Mouse (Mus musculus): ENCODE data around the gene Hpcal4. TPM values are rescaled to one million over a fixed set of nuclear protein-coding genes. Genes with fewer than 3 reads are reported as not detected.
A peak's percentile ranks its signal among the peaks of the same experiment; 100 is the strongest.

Hpcal4 gene
- polyA plus RNA-seq (2014; fragmentation: Nextera tagmentation; extraction: Ambion mirVana), result 0.80 and 1.7 TPM in 2 replicates

DNA sequence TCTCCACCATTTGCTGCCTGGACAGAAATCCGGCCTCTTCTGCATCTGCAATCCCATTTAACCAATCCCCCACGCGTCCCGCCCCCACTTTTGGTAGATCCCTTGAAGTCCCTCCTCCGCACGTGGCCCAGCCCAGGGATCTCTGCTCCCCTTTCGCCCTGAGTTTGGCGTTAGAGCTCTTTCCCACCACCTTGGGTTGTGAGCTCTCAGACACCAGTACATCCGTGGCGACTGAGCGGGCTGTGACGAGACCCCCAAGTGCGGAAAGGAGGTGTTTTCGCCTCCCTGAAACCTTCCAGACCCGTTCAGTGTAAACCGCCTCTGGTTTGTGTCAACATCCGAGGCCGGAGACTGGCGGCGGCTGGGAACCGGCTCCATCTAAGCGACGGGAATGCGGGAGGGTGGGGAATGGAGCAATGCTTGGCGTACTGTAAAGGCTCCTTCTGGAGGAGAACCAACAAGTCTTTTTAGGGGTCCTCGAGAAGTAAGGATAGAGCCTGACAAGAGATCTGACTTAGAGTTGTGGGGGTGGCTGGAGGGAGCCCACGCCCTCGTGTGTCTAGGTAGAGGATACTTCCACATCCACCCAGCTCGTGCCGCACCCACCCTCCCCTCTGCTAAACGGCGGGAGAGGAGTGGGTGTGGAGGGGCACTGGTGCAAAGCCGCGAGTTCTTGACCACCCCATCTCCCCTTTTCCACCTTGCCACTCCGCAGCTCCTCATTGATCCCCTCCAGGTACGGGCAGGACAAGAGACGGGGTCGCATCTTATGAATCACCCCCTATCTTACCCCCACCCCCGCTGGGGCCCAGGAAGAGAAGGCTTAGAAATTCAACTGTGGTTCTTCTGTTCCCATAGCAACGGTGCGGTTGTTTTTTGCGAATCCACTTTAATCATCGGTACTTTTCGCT, at the start of gene Hpcal4:
Gene Hpcal4 (plus strand): TSS at position 900 of the 911 bp plus-strand sequence.
- H3K36me3 ChIP-seq (ENCODE audit: control insufficient read depth, insufficient read depth, low read length), result no peaks in the 10 kb centered on the region
- H3K27me3 ChIP-seq (ENCODE audit: control insufficient read depth, insufficient read depth, low read length), result peaks cover 41% of the 10 kb centered on the region
- no peaks in the 10 kb centered on the region for H3K9me3 ChIP-seq (ENCODE audit: control insufficient read depth, low read length)
- WGBS, result under 1% methylated on average over 44 of the region's 44 CpGs
- ATAC-seq (ENCODE audit: insufficient read depth, low FRiP score, low TSS enrichment) (peak; percentile 58), DNase-seq (ENCODE audit: low spot score) (peak; percentile 42)
- peak within 1 kb of the TSS; percentile 39 for H3K4me3 ChIP-seq (ENCODE audit: low read depth, low read length)
- H3K27ac ChIP-seq (ENCODE audit: low read depth, low read length), result no peak within 1 kb of the TSS
- H3K9ac ChIP-seq (ENCODE audit: low read length), result peak within 1 kb of the TSS; percentile 44
- H3K4me2 ChIP-seq (ENCODE audit: low read depth), result peak within 1 kb of the TSS; percentile 81
- peaks cover 14% of the 10 kb centered on the region; the same call in 1 of the 2 replicates for H3K4me1 ChIP-seq (ENCODE audit: control insufficient read depth, insufficient read depth, low read length)

GRCm38 (mm10) chr4:123137551-123137950, 45.5 kb upstream of the Hpcal4 start:
- Histone ChIP-seq H3K4me1 (ENCODE audit: control insufficient read depth, insufficient read depth, low read length) (peaks cover 10% of the 10 kb centered on the region; the same call in 1 of the 2 replicates), H3K36me3 (ENCODE audit: control insufficient read depth, insufficient read depth, low read length) (peaks cover 3% of the 10 kb centered on the region), H3K9me3 (ENCODE audit: control insufficient read depth, low read length) (no peaks in the 10 kb centered on the region), H3K4me2 (ENCODE audit: low read depth) (no peak overlapping the region), H3K27me3 (ENCODE audit: control insufficient read depth, insufficient read depth, low read length) (no peaks in the 10 kb centered on the region), H3K4me3 (ENCODE audit: low read depth, low read length) (no peak overlapping the region), H3K9ac (ENCODE audit: low read length) (no peak overlapping the region), H3K27ac (ENCODE audit: low read depth, low read length) (no peak overlapping the region)
- DNase-seq (ENCODE audit: low spot score), result no peak
- WGBS, result 90% methylated on average over 3 of the region's 3 CpGs
- ATAC-seq (ENCODE audit: insufficient read depth, low FRiP score, low TSS enrichment), result no peak

DNA sequence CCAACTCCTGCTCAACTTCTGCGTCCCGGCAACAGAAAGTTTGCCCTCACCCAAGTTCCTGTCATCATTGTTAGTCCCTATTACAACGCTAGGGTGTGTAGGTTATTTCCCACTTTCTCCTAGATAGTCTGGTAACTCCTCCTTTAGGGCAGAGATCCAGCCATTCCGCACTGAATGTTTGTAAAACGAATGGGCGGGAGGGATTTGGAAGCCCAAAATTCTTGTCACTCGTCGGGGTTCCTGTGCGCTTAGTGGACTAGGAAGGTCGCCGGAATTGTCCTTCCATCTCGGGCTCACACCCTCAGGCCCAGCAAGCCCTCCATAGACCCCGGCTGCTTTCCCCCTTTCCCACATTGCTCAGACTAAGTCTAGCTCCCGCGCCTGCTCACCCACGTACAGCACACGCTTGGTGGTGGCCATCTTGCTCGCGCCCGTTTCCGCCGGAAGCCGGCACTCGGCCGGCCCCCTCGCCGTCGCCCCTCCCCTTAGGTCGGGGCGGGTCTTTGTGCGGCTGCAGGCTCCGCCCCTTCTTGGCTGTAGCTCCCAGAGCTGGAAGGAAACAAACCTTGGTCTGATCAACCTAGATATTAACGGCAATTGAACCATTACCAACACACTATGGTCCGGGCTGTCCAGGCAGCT, 43.4 kb upstream of the Hpcal4 start, which contains the start of gene Ppie:
Gene Ppie (minus strand): TSS at position 439 of the 642 bp plus-strand sequence.
- WGBS, result 1% methylated on average over 34 of the region's 34 CpGs
- Histone ChIP-seq H3K36me3 (ENCODE audit: control insufficient read depth, insufficient read depth, low read length) (peaks cover 2% of the 10 kb centered on the region), H3K4me2 (ENCODE audit: low read depth) (peak within 1 kb of the TSS; percentile 63), H3K9ac (ENCODE audit: low read length) (peak within 1 kb of the TSS; percentile 61), H3K4me3 (ENCODE audit: low read depth, low read length) (peak within 1 kb of the TSS; percentile 44), H3K27ac (ENCODE audit: low read depth, low read length) (no peak within 1 kb of the TSS), H3K27me3 (ENCODE audit: control insufficient read depth, insufficient read depth, low read length) (no peaks in the 10 kb centered on the region), H3K9me3 (ENCODE audit: control insufficient read depth, low read length) (no peaks in the 10 kb centered on the region), H3K4me1 (ENCODE audit: control insufficient read depth, insufficient read depth, low read length) (peaks cover 10% of the 10 kb centered on the region; the same call in 1 of the 2 replicates)
- peak; percentile 93 for DNase-seq (ENCODE audit: low spot score)
- ATAC-seq (ENCODE audit: insufficient read depth, low FRiP score, low TSS enrichment), result peak; percentile 93

DNA sequence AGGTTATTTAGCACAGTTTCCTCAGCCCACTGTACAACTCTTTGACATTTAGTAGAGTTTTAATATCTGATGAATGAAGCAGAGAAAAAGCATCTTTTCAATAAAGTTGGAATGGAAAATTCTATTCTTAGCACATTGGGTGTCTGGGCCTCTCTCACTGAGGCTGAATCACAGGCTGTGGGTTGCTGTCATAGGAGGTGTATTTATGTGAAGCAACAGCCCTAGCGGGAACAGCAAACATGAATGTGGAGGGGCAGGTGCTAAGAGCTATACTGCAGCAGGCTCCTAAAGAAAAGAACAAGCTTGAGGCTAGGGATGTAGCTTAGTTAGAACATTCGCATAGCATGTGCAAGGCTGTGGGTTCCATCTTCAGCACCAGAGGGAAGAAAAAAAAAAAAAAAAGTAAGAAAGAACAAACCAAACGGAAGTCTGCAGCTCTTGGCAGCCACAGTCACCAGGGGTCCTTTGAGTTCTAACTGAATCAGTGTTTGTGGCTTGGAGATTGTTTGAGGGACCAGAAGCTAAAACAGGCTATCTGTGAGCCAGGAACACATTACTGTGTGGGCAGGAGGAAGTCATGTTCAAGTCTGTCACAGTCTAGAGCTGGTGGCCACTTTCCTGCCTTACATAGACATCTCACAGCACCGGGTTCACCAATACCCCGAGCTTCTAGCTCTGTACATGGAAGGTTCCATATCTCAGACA, 35.4 kb upstream of the Hpcal4 start:
- ATAC-seq (ENCODE audit: insufficient read depth, low FRiP score, low TSS enrichment), result no peak
- Histone ChIP-seq H3K9me3 (ENCODE audit: control insufficient read depth, low read length) (no peaks in the 10 kb centered on the region), H3K36me3 (ENCODE audit: control insufficient read depth, insufficient read depth, low read length) (no peaks in the 10 kb centered on the region), H3K4me3 (ENCODE audit: low read depth, low read length) (no peak overlapping the region), H3K4me2 (ENCODE audit: low read depth) (no peak overlapping the region), H3K9ac (ENCODE audit: low read length) (no peak overlapping the region), H3K27ac (ENCODE audit: low read depth, low read length) (no peak overlapping the region), H3K27me3 (ENCODE audit: control insufficient read depth, insufficient read depth, low read length) (no peaks in the 10 kb centered on the region), H3K4me1 (ENCODE audit: control insufficient read depth, insufficient read depth, low read length) (no peaks in the 10 kb centered on the region)
- DNase-seq (ENCODE audit: low spot score), result no peak
- WGBS, result 75% methylated on average over 5 of the region's 5 CpGs

- ATAC-seq (ENCODE audit: insufficient read depth, low FRiP score, low TSS enrichment), result no peak
- H3K4me2 ChIP-seq (ENCODE audit: low read depth), result no peak overlapping the region
Measured at GRCm38 (mm10) chr4:123152003-123152402, 31.0 kb upstream of the Hpcal4 start.

DNA sequence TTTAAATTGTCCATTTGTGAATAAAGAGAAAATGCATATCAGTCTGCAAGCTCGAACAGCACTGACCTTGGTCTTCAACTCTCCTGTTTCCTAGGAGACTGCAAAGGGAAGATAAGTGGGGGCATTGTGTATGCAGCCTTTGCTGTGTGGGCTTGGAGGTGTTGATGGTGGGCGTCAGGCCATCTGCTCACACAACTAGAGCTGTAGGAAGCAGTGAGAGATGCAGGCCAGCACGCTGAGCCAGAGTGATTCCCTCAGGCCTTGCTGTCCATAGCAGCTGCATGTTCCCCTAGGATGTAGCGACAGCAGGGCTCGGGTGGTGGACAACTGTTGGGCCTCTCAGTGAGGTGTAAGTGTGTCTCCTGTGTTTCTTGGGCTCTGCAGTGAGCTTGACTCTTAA, 30.1 kb upstream of the Hpcal4 start:
- H3K36me3 ChIP-seq (ENCODE audit: control insufficient read depth, insufficient read depth, low read length), result no peaks in the 10 kb centered on the region
- H3K4me2 ChIP-seq (ENCODE audit: low read depth), result no peak overlapping the region
- 44% methylated on average over 5 of the region's 5 CpGs for WGBS
- no peak overlapping the region for H3K4me3 ChIP-seq (ENCODE audit: low read depth, low read length)
- no peaks in the 10 kb centered on the region for H3K27me3 ChIP-seq (ENCODE audit: control insufficient read depth, insufficient read depth, low read length)
- no peaks in the 10 kb centered on the region for H3K9me3 ChIP-seq (ENCODE audit: control insufficient read depth, low read length)
- H3K9ac ChIP-seq (ENCODE audit: low read length), result no peak overlapping the region
- no peak for DNase-seq (ENCODE audit: low spot score)
- no peak for ATAC-seq (ENCODE audit: insufficient read depth, low FRiP score, low TSS enrichment)
- H3K4me1 ChIP-seq (ENCODE audit: control insufficient read depth, insufficient read depth, low read length), result no peaks in the 10 kb centered on the region
- H3K27ac ChIP-seq (ENCODE audit: low read depth, low read length), result no peak overlapping the region

More at GRCm38 (mm10) chr4:123152003-123152402, 31.0 kb upstream of the Hpcal4 start:
- Histone ChIP-seq H3K4me1 (ENCODE audit: control insufficient read depth, insufficient read depth, low read length) (no peaks in the 10 kb centered on the region), H3K36me3 (ENCODE audit: control insufficient read depth, insufficient read depth, low read length) (no peaks in the 10 kb centered on the region), H3K27me3 (ENCODE audit: control insufficient read depth, insufficient read depth, low read length) (no peaks in the 10 kb centered on the region), H3K27ac (ENCODE audit: low read depth, low read length) (no peak overlapping the region), H3K9ac (ENCODE audit: low read length) (no peak overlapping the region), H3K9me3 (ENCODE audit: control insufficient read depth, low read length) (no peaks in the 10 kb centered on the region), H3K4me3 (ENCODE audit: low read depth, low read length) (no peak overlapping the region)
- no peak for DNase-seq (ENCODE audit: low spot score)
- WGBS, result 74% methylated on average over 4 of the region's 4 CpGs

- DNase-seq (ENCODE audit: low spot score) (no peak), ATAC-seq (ENCODE audit: insufficient read depth, low FRiP score, low TSS enrichment) (no peak)
- 34% methylated on average over 4 of the region's 4 CpGs for WGBS
- Histone ChIP-seq H3K27ac (ENCODE audit: low read depth, low read length) (no peak overlapping the region), H3K9ac (ENCODE audit: low read length) (no peak overlapping the region), H3K4me1 (ENCODE audit: control insufficient read depth, insufficient read depth, low read length) (no peaks in the 10 kb centered on the region), H3K9me3 (ENCODE audit: control insufficient read depth, low read length) (no peaks in the 10 kb centered on the region), H3K36me3 (ENCODE audit: control insufficient read depth, insufficient read depth, low read length) (no peaks in the 10 kb centered on the region), H3K4me2 (ENCODE audit: low read depth) (no peak overlapping the region), H3K27me3 (ENCODE audit: control insufficient read depth, insufficient read depth, low read length) (no peaks in the 10 kb centered on the region), H3K4me3 (ENCODE audit: low read depth, low read length) (no peak overlapping the region)
Measured at GRCm38 (mm10) chr4:123155004-123155403, 28.0 kb upstream of the Hpcal4 start.

GRCm38 (mm10) chr4:123155427-123155826, 27.6 kb upstream of the Hpcal4 start:
- no peak for ATAC-seq (ENCODE audit: insufficient read depth, low FRiP score, low TSS enrichment)
- Histone ChIP-seq H3K27me3 (ENCODE audit: control insufficient read depth, insufficient read depth, low read length) (no peaks in the 10 kb centered on the region), H3K36me3 (ENCODE audit: control insufficient read depth, insufficient read depth, low read length) (no peaks in the 10 kb centered on the region), H3K27ac (ENCODE audit: low read depth, low read length) (no peak overlapping the region), H3K4me2 (ENCODE audit: low read depth) (no peak overlapping the region), H3K4me3 (ENCODE audit: low read depth, low read length) (no peak overlapping the region), H3K9me3 (ENCODE audit: control insufficient read depth, low read length) (no peaks in the 10 kb centered on the region), H3K9ac (ENCODE audit: low read length) (no peak overlapping the region), H3K4me1 (ENCODE audit: control insufficient read depth, insufficient read depth, low read length) (no peaks in the 10 kb centered on the region)
- WGBS, result 65% methylated on average over 2 of the region's 2 CpGs
- DNase-seq (ENCODE audit: low spot score), result no peak

Measured in neural tube, embryonic 11.5 days (tissue).